Mouse (Mus musculus) lung, postnatal 0 days (tissue): Measurements from ENCODE around the gene Mast4. TPM values are rescaled to one million over a fixed set of nuclear protein-coding genes. Genes with fewer than 3 reads are reported as not detected.
A peak's percentile ranks its signal among the peaks of the same experiment; 100 is the strongest.

Source experiments
- ATAC-seq: fragments of 200-750 bp; cut with Nextera tagmentation; 2 replicates; pipeline ENCODE4 v1.8.0; 2017; ENCODE audit warnings: moderate library complexity
- DNase-seq: peaks from one replicate; pipeline ENCODE4 v3.0.0-alpha.2; 2016; ENCODE audit warnings: low spot score
- H3K27ac ChIP-seq: fragments of 300-500 bp; sonication (generic); 2 replicates; pipeline ENCODE4 v1.5.1; 2014; ENCODE audit warnings: antibody characterized with exemption, mild to moderate bottlenecking, low read length, mixed read lengths
- H3K27me3 ChIP-seq: fragments of 300-500 bp; sonication (generic); replicated peaks from 2 replicates; pipeline ENCODE4 v1.6.1; 2014; ENCODE audit warnings: low read length, mixed read lengths; ENCODE audit not compliant: insufficient read depth
- H3K36me3 ChIP-seq: fragments of 300-500 bp; sonication (generic); 2 replicates; pipeline ENCODE4 v1.6.1; 2014; ENCODE audit warnings: low read length, mixed read lengths; ENCODE audit not compliant: insufficient read depth
- H3K4me1 ChIP-seq: fragments of 300-500 bp; sonication (generic); 2 replicates; pipeline ENCODE4 v1.6.1; 2014; ENCODE audit warnings: antibody characterized with exemption, low read depth, low read length, mixed read lengths; ENCODE audit not compliant: insufficient read depth
- H3K4me2 ChIP-seq: fragments of 300-500 bp; sonication (generic); replicated peaks from 2 replicates; pipeline ENCODE4 v1.6.1; 2014; ENCODE audit warnings: low read depth, mild to moderate bottlenecking, low read length, moderate library complexity, mixed read lengths
- H3K4me3 ChIP-seq: fragments of 300-500 bp; sonication (generic); 2 replicates; pipeline ENCODE4 v1.5.1; 2014; ENCODE audit warnings: low read depth, low read length
- H3K9ac ChIP-seq: fragments of 300-500 bp; sonication (generic); replicated peaks from 2 replicates; pipeline ENCODE4 v1.6.1; 2014; ENCODE audit warnings: low read depth, mild to moderate bottlenecking
- H3K9me3 ChIP-seq: fragments of 300-500 bp; sonication (generic); 2 replicates; pipeline ENCODE4 v1.6.1; 2016; ENCODE audit warnings: low read length, mixed read lengths
- CTCF ChIP-seq: IDR thresholded peaks from 2 replicates; pipeline ENCODE4 v1.5.1; 2016; ENCODE audit warnings: antibody characterized with exemption, mild to moderate bottlenecking
- EP300 ChIP-seq: IDR thresholded peaks from 2 replicates; pipeline ENCODE4 v1.6.1; 2016; ENCODE audit warnings: antibody characterized with exemption, mild to moderate bottlenecking, control low read depth
- WGBS: fragments of 180-500 bp; shearing (Covaris S2); extraction: QIAGEN DNeasy Blood & Tissue Kit; methylation state at CpG from one replicate; pipeline ENCODE4 v1.1.7; 2014; 5-methylcytosine and 5-hydroxymethylcytosine counted together
- polyA plus RNA-seq: library from polyadenylated mRNA; unstranded; fragments of >200 nt; fragmentation: Nextera tagmentation; extraction: Ambion mirVana; gene quantifications from 2 replicates; pipeline ENCODE4 v1.2.1, GENCODE M21; 2015

Gene Mast4
- polyA plus RNA-seq, 1 experiment from 2014 or later, result 15.5 TPM

DNA sequence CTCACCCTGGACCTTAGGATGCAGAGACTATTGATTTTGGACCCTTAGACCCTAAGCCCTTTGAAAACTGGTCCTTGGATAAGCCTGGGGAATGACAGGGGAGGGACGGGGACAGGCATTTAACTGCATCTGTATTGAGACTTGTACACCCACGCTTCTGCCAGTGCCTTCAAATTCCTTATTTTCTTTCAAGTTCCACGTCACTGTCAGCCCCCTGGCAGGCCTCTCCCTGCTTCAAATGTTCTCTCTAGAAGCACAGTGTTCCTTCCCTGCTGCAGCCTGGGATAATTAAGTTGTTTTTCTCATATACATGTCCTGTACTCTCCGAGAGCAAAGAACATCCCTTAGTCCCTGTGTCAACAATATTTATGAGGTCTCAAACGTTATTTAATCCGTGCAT lies 585.1 kb downstream of the Mast4 start:
- WGBS, result 72% methylated on average over 6 of the region's 6 CpGs
- ATAC-seq (no peak), DNase-seq (no peak)
- Histone ChIP-seq H3K36me3 (peaks cover 8% of the 10 kb centered on the region; the same call in 1 of the 2 replicates), H3K9ac (no peak overlapping the region), H3K27ac (no peak overlapping the region), H3K4me3 (no peak overlapping the region), H3K27me3 (no peaks in the 10 kb centered on the region), H3K4me2 (no peak overlapping the region), H3K9me3 (no peaks in the 10 kb centered on the region), H3K4me1 (no peaks in the 10 kb centered on the region)
- TF ChIP-seq CTCF (no peak), EP300 (no peak)

GRCm38 (mm10) chr13:102746803-102747561 lies 587.3 kb downstream of the Mast4 start:
- Histone ChIP-seq H3K4me2 (no peak overlapping the region), H3K9ac (no peak overlapping the region), H3K4me1 (no peaks in the 10 kb centered on the region), H3K4me3 (no peak overlapping the region), H3K27me3 (no peaks in the 10 kb centered on the region), H3K9me3 (no peaks in the 10 kb centered on the region), H3K27ac (no peak overlapping the region), H3K36me3 (peaks cover 8% of the 10 kb centered on the region; the same call in 1 of the 2 replicates)
- ATAC-seq (no peak), DNase-seq (peak; percentile 29)
- TF ChIP-seq EP300, result no peak
- no peak for TF ChIP-seq CTCF
- 65% methylated on average over 17 of the region's 17 CpGs for WGBS

GRCm38 (mm10) chr13:102745626-102746342 lies 588.5 kb downstream of the Mast4 start:
- WGBS, result 83% methylated on average over 9 of the region's 9 CpGs
- DNase-seq (no peak), ATAC-seq (0 out of 2 replicates have a peak, but pooled peaks have one; percentile 12)
- H3K9ac ChIP-seq, result no peak overlapping the region
- H3K27me3 ChIP-seq, result no peaks in the 10 kb centered on the region
- H3K27ac ChIP-seq, result no peak overlapping the region
- no peaks in the 10 kb centered on the region for H3K4me1 ChIP-seq
- no peaks in the 10 kb centered on the region for H3K9me3 ChIP-seq
- no peak for TF ChIP-seq CTCF
- TF ChIP-seq EP300, result no peak
- H3K36me3 ChIP-seq, result peaks cover under 1% of the 10 kb centered on the region; the same call in 1 of the 2 replicates
- H3K4me3 ChIP-seq, result no peak overlapping the region
- no peak overlapping the region for H3K4me2 ChIP-seq

GRCm38 (mm10) chr13:102745270-102745600 lies 589.1 kb downstream of the Mast4 start:
- H3K4me2 ChIP-seq, result no peak overlapping the region
- H3K9me3 ChIP-seq, result no peaks in the 10 kb centered on the region
- TF ChIP-seq CTCF, result no peak
- TF ChIP-seq EP300, result no peak
- no peaks in the 10 kb centered on the region for H3K27me3 ChIP-seq
- no peaks in the 10 kb centered on the region; the same call in 1 of the 2 replicates for H3K36me3 ChIP-seq
- WGBS, result 93% methylated on average over 3 of the region's 3 CpGs
- no peaks in the 10 kb centered on the region for H3K4me1 ChIP-seq
- H3K9ac ChIP-seq, result no peak overlapping the region
- no peak for ATAC-seq
- no peak for DNase-seq
- no peak overlapping the region for H3K4me3 ChIP-seq
- H3K27ac ChIP-seq, result no peak overlapping the region

DNA sequence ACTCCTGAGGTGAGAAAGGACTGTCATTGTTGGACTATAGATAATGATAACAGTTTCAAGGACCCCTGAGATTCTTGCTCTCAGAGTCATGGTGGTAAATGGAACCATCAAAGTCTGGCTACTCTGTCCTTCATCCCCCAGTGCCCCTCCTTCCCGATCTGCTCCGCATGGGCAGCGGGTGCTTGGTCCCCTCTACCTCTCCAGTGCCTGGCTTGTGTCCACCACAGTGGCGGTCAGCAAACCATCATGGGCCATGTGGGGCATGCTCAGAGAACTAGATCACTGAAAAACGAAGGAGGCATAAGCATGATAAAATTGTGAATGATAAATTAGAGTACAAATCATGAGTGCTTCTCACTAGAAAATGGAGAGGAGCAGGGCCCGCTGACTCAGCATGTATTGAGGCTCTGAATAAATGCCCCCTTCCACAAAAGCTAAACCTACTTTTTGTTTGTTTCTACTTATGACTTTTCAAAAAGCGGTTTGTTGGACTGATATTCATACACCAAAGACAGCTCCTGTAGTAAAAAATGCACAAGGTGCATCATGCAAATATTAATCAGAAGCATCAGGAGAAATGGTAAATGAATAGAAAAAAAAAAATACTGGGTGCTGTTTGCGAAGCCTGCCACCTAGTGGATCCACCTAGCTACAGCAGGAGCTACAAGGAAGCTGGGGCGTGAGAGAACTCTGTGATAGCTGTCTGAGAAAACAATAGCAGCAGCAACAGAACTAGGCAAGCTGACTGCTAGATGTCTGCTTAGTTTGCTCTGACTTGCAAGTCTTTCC lies 589.6 kb downstream of the Mast4 start:
- peaks cover 5% of the 10 kb centered on the region for H3K36me3 ChIP-seq
- TF ChIP-seq CTCF, result peak; percentile 85
- TF ChIP-seq EP300, result no peak
- ATAC-seq, result no peak
- no peak overlapping the region for H3K4me3 ChIP-seq
- no peak overlapping the region for H3K4me2 ChIP-seq
- H3K9ac ChIP-seq, result no peak overlapping the region
- H3K27ac ChIP-seq, result no peak overlapping the region
- no peaks in the 10 kb centered on the region for H3K9me3 ChIP-seq
- DNase-seq, result peak; percentile 82
- no peaks in the 10 kb centered on the region for H3K27me3 ChIP-seq
- no peaks in the 10 kb centered on the region for H3K4me1 ChIP-seq
- 67% methylated on average over 9 of the region's 9 CpGs for WGBS
